Mouse (Mus musculus) limb, embryonic 14.5 days (tissue): ENCODE measurements at regions not wholly inside any gene's neighbourhood (a gene's known extent, or its start where the extent isn't known, plus 50 kb on each side); places are given as distances from the start of the nearest gene placed in this dataset.
A peak's percentile ranks its signal among the peaks of the same experiment; 100 is the strongest.

Experiments used
- ATAC-seq: fragments of 200-750 bp; cut with Nextera tagmentation; 2 replicates; pipeline ENCODE4 v1.8.0; 2017; ENCODE audit warnings: low read depth, moderate number of reproducible peaks, moderate TSS enrichment; ENCODE audit not compliant: low FRiP score
- DNase-seq: peaks from one replicate; pipeline ENCODE4 v3.0.0-alpha.2; 2015; ENCODE audit warnings: low spot score
- H3K27ac ChIP-seq: fragments of 300-500 bp; sonication (generic); replicated peaks from 2 replicates; pipeline ENCODE4 v1.5.1; 2014; ENCODE audit warnings: low read depth, mild to moderate bottlenecking, low read length, moderate library complexity, mixed read lengths
- H3K27me3 ChIP-seq: fragments of 300-500 bp; sonication (generic); 2 replicates; pipeline ENCODE4 v1.6.1; 2014; ENCODE audit warnings: low read length, mixed read lengths; ENCODE audit not compliant: control insufficient read depth, insufficient read depth
- H3K36me3 ChIP-seq: fragments of 300-500 bp; sonication (generic); 2 replicates; pipeline ENCODE4 v1.6.1; 2014; ENCODE audit warnings: mild to moderate bottlenecking, low read length, moderate library complexity, mixed read lengths; ENCODE audit not compliant: control insufficient read depth, insufficient read depth
- H3K4me1 ChIP-seq: fragments of 300-500 bp; sonication (generic); 2 replicates; pipeline ENCODE4 v1.6.1; 2014; ENCODE audit warnings: antibody characterized with exemption, low read length, mixed read lengths; ENCODE audit not compliant: control insufficient read depth, insufficient read depth
- H3K4me2 ChIP-seq: fragments of 300-500 bp; sonication (generic); replicated peaks from 2 replicates; pipeline ENCODE4 v1.6.1; 2014; ENCODE audit warnings: low read depth, mild to moderate bottlenecking, low read length, moderate library complexity; ENCODE audit not compliant: severe bottlenecking
- H3K4me3 ChIP-seq: fragments of 300-500 bp; sonication (generic); replicated peaks from 2 replicates; pipeline ENCODE4 v1.5.1; 2014; ENCODE audit warnings: low read length
- H3K9ac ChIP-seq: fragments of 300-500 bp; sonication (generic); 2 replicates; pipeline ENCODE4 v1.6.1; 2014; ENCODE audit warnings: mild to moderate bottlenecking, low read depth, low read length, moderate library complexity; ENCODE audit not compliant: severe bottlenecking
- H3K9me3 ChIP-seq: fragments of 300-500 bp; sonication (generic); 2 replicates; pipeline ENCODE4 v1.6.1; 2016; ENCODE audit warnings: low read length; ENCODE audit not compliant: control insufficient read depth
- POLR2A ChIP-seq: fragments of 200-500 bp; IDR thresholded peaks from 2 replicates; pipeline ENCODE4 v1.8.0; 2012; ENCODE audit warnings: inconsistent platforms, mild to moderate bottlenecking, moderate library complexity, borderline replicate concordance; ENCODE audit not compliant: insufficient read depth, insufficient read length; ENCODE audit errors: extremely low read depth
- WGBS: fragments of 180-500 bp; shearing (Covaris S2); extraction: QIAGEN DNeasy Blood & Tissue Kit; methylation state at CpG from one replicate; pipeline ENCODE4 v1.1.7; 2014; 5-methylcytosine and 5-hydroxymethylcytosine counted together

DNA sequence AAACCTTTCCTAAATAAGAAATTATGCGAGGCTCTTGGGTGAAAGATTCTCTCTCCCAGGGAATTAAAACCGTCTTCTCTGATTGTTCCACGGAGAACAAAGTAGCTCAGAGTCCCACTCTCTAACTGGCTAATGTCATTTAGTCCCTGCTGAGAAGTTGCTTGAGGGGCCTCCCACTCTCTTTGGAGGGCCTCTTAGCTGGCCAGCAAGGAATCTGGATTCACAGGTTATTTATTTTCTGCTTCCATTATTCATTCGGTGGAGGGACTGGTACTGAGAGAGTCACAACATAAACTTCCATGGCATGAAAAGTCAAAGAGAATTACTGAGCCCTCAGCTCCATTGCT lies 210.8 kb downstream of the Mex3b start:
- H3K36me3 ChIP-seq, result no peaks in the 10 kb centered on the region
- WGBS, result 32% methylated on average over 4 of the region's 4 CpGs
- H3K27me3 ChIP-seq, result no peaks in the 10 kb centered on the region
- H3K27ac ChIP-seq, result peak overlapping the region; percentile 69; the same call in 1 of the 2 replicates
- H3K9me3 ChIP-seq, result no peaks in the 10 kb centered on the region
- DNase-seq (no peak), ATAC-seq (no peak)
- H3K4me3 ChIP-seq, result no peak overlapping the region
- no peak overlapping the region for H3K9ac ChIP-seq
- no peak overlapping the region for H3K4me2 ChIP-seq
- H3K4me1 ChIP-seq, result peaks cover 14% of the 10 kb centered on the region
- no peak for TF ChIP-seq POLR2A

- 96% methylated on average over 4 of the region's 4 CpGs for WGBS
- Histone ChIP-seq H3K27me3 (no peaks in the 10 kb centered on the region), H3K4me3 (no peak overlapping the region), H3K9ac (no peak overlapping the region), H3K9me3 (no peaks in the 10 kb centered on the region), H3K27ac (no peak overlapping the region), H3K4me2 (no peak overlapping the region), H3K4me1 (peaks cover 14% of the 10 kb centered on the region), H3K36me3 (no peaks in the 10 kb centered on the region)
- no peak for ATAC-seq
- no peak for DNase-seq
- TF ChIP-seq POLR2A, result no peak
Observed at GRCm38 (mm10) chr7:83078695-83079094, 211.6 kb downstream of the Mex3b start.

- no peak overlapping the region for H3K4me2 ChIP-seq
- TF ChIP-seq POLR2A, result no peak
- no peaks in the 10 kb centered on the region for H3K36me3 ChIP-seq
- H3K9me3 ChIP-seq, result no peaks in the 10 kb centered on the region
- no peak overlapping the region for H3K9ac ChIP-seq
- H3K27me3 ChIP-seq, result no peaks in the 10 kb centered on the region
- no peak overlapping the region for H3K4me3 ChIP-seq
- no peak for DNase-seq
- no peak overlapping the region for H3K27ac ChIP-seq
- WGBS, result 71% methylated on average over 1 of the region's 1 CpGs
- H3K4me1 ChIP-seq, result peaks cover 14% of the 10 kb centered on the region
- ATAC-seq, result no peak
Observed at GRCm38 (mm10) chr7:83079842-83080241, 212.7 kb downstream of the Mex3b start.

GRCm38 (mm10) chr7:83084496-83085082 lies 217.5 kb downstream of the Mex3b start:
- ATAC-seq (no peak), DNase-seq (no peak)
- 64% methylated on average over 6 of the region's 6 CpGs for WGBS
- Histone ChIP-seq H3K27ac (no peak overlapping the region), H3K27me3 (no peaks in the 10 kb centered on the region), H3K4me3 (no peak overlapping the region), H3K4me1 (peaks cover 10% of the 10 kb centered on the region), H3K9me3 (no peaks in the 10 kb centered on the region), H3K9ac (no peak overlapping the region), H3K36me3 (no peaks in the 10 kb centered on the region), H3K4me2 (no peak overlapping the region)
- TF ChIP-seq POLR2A, result no peak

- no peak for DNase-seq
- Histone ChIP-seq H3K27me3 (no peaks in the 10 kb centered on the region), H3K27ac (no peak overlapping the region), H3K9me3 (no peaks in the 10 kb centered on the region), H3K36me3 (no peaks in the 10 kb centered on the region), H3K4me2 (no peak overlapping the region), H3K4me1 (peaks cover 14% of the 10 kb centered on the region), H3K4me3 (no peak overlapping the region), H3K9ac (no peak overlapping the region)
- TF ChIP-seq POLR2A, result no peak
- no peak for ATAC-seq
- WGBS, result 70% methylated on average over 4 of the region's 4 CpGs
Observed at GRCm38 (mm10) chr7:83085547-83086158, 218.5 kb downstream of the Mex3b start.
